Mouse (Mus musculus) neural tube, embryonic 11.5 days (tissue): Measurements from ENCODE around the gene Lyplal1. TPM values are rescaled to one million over a fixed set of nuclear protein-coding genes. Genes with fewer than 3 reads are reported as not detected.

Source experiments
- ATAC-seq: fragments of 200-750 bp; cut with Nextera tagmentation; 2 replicates; pipeline ENCODE4 v1.8.0; 2017; ENCODE audit warnings: moderate number of reproducible peaks, mild to moderate bottlenecking, moderate TSS enrichment, moderate library complexity; ENCODE audit not compliant: insufficient read depth, low FRiP score, low TSS enrichment
- DNase-seq: peaks from one replicate; pipeline ENCODE4 v3.0.0-alpha.2; 2015; ENCODE audit warnings: low spot score
- H3K27ac ChIP-seq: fragments of 300-500 bp; sonication (generic); 2 replicates; pipeline ENCODE4 v1.5.1; 2014; ENCODE audit warnings: low read depth, mild to moderate bottlenecking, low read length
- H3K27me3 ChIP-seq: fragments of 300-500 bp; sonication (generic); 2 replicates; pipeline ENCODE4 v1.6.1; 2014; ENCODE audit warnings: mild to moderate bottlenecking, low read length, mixed read lengths; ENCODE audit not compliant: control insufficient read depth, insufficient read depth
- H3K36me3 ChIP-seq: fragments of 300-500 bp; sonication (generic); 2 replicates; pipeline ENCODE4 v1.6.1; 2014; ENCODE audit warnings: mild to moderate bottlenecking, low read length, moderate library complexity, mixed read lengths; ENCODE audit not compliant: control insufficient read depth, insufficient read depth
- H3K4me1 ChIP-seq: fragments of 300-500 bp; sonication (generic); 2 replicates; pipeline ENCODE4 v1.6.1; 2014; ENCODE audit warnings: low read length, mixed read lengths; ENCODE audit not compliant: control insufficient read depth, insufficient read depth
- H3K4me2 ChIP-seq: fragments of 300-500 bp; sonication (generic); 2 replicates; pipeline ENCODE4 v1.6.1; 2014; ENCODE audit warnings: low read depth, mild to moderate bottlenecking, moderate library complexity
- H3K4me3 ChIP-seq: fragments of 300-500 bp; sonication (generic); 2 replicates; pipeline ENCODE4 v1.5.1; 2014; ENCODE audit warnings: low read depth, low read length
- H3K9ac ChIP-seq: fragments of 300-500 bp; sonication (generic); 2 replicates; pipeline ENCODE4 v1.6.1; 2014; ENCODE audit warnings: mild to moderate bottlenecking, low read length
- H3K9me3 ChIP-seq: fragments of 300-500 bp; sonication (generic); 2 replicates; pipeline ENCODE4 v1.6.1; 2016; ENCODE audit warnings: low read length; ENCODE audit not compliant: control insufficient read depth
- WGBS: fragments of 180-500 bp; shearing (Covaris S2); extraction: QIAGEN DNeasy Blood & Tissue Kit; methylation state at CpG from one replicate; pipeline ENCODE4 v1.1.7; 2014; 5-methylcytosine and 5-hydroxymethylcytosine counted together
- polyA plus RNA-seq: library from polyadenylated mRNA; unstranded; fragments of >200 nt; fragmentation: Nextera tagmentation; extraction: Ambion mirVana; gene quantifications from 2 replicates; pipeline ENCODE4 v1.2.1, GENCODE M21; 2014

The Lyplal1 gene
- 20.4 and 20.6 TPM in 2 replicates for polyA plus RNA-seq

GRCm38 (mm10) chr1:186116701-186117488 is at the start of gene Lyplal1:
Lyplal1 (minus strand) TSS chr1:186117310.
- peak; percentile 95 for ATAC-seq
- Histone ChIP-seq H3K27me3 (no peaks in the 10 kb centered on the region), H3K4me3 (peak within 1 kb of the TSS; percentile 70), H3K9ac (peak within 1 kb of the TSS; percentile 91), H3K27ac (0 out of 2 replicates have a peak within 1 kb of the TSS, but pooled peaks have one; percentile 23), H3K36me3 (no peaks in the 10 kb centered on the region), H3K4me2 (peak within 1 kb of the TSS; percentile 75), H3K9me3 (no peaks in the 10 kb centered on the region), H3K4me1 (no peaks in the 10 kb centered on the region)
- WGBS, result 7% methylated on average over 44 of the region's 44 CpGs
- DNase-seq, result peak; percentile 97

GRCm38 (mm10) chr1:186163616-186164015 is 46.5 kb upstream of the Lyplal1 start:
- Histone ChIP-seq H3K36me3 (no peaks in the 10 kb centered on the region), H3K4me1 (no peaks in the 10 kb centered on the region), H3K9ac (no peak overlapping the region), H3K27ac (no peak overlapping the region), H3K4me2 (no peak overlapping the region), H3K27me3 (no peaks in the 10 kb centered on the region), H3K9me3 (no peaks in the 10 kb centered on the region), H3K4me3 (no peak overlapping the region)
- WGBS, result 54% methylated on average over 2 of the region's 2 CpGs
- ATAC-seq, result no peak
- no peak for DNase-seq

- Histone ChIP-seq H3K36me3 (no peaks in the 10 kb centered on the region), H3K9ac (no peak overlapping the region), H3K4me1 (no peaks in the 10 kb centered on the region), H3K4me2 (no peak overlapping the region), H3K9me3 (no peaks in the 10 kb centered on the region), H3K27ac (no peak overlapping the region), H3K27me3 (no peaks in the 10 kb centered on the region), H3K4me3 (no peak overlapping the region)
- DNase-seq, result no peak
- ATAC-seq, result no peak
- 66% methylated on average over 12 of the region's 12 CpGs for WGBS
Observed at GRCm38 (mm10) chr1:186163206-186163605, 46.1 kb upstream of the Lyplal1 start.

DNA sequence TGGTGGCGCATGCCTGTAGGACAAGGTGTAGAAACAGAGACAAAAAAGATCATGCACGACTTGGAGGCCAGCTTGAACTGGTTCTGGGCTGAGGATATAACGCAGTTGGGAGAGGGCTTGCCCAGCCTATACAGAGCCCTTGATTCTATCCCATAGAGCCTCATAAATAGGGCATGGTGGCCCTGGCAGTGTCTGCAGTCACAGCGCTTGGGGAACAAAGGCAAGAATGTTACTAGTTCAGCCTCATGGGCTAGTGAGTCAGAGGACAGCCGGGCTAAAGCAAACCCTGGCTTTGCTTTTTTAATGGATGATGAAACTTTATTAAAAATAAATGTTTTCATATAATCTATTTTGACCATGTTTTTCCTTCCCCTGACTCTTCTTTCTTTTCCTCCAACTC is 33.3 kb upstream of the Lyplal1 start:
- no peak overlapping the region for H3K4me2 ChIP-seq
- no peak for DNase-seq
- WGBS, result 85% methylated on average over 5 of the region's 5 CpGs
- no peak; the same call in 1 of the 2 replicates for ATAC-seq
- H3K9me3 ChIP-seq, result no peaks in the 10 kb centered on the region
- H3K27me3 ChIP-seq, result no peaks in the 10 kb centered on the region
- no peak overlapping the region for H3K9ac ChIP-seq
- no peak overlapping the region for H3K4me3 ChIP-seq
- H3K36me3 ChIP-seq, result no peaks in the 10 kb centered on the region
- no peaks in the 10 kb centered on the region for H3K4me1 ChIP-seq
- no peak overlapping the region for H3K27ac ChIP-seq

GRCm38 (mm10) chr1:186145444-186145843 is 28.3 kb upstream of the Lyplal1 start:
- Histone ChIP-seq H3K36me3 (no peaks in the 10 kb centered on the region), H3K9me3 (no peaks in the 10 kb centered on the region), H3K27ac (no peak overlapping the region), H3K4me2 (no peak overlapping the region), H3K4me3 (no peak overlapping the region), H3K4me1 (no peaks in the 10 kb centered on the region), H3K27me3 (no peaks in the 10 kb centered on the region), H3K9ac (no peak overlapping the region)
- WGBS, result 65% methylated on average over 6 of the region's 6 CpGs
- ATAC-seq, result no peak
- DNase-seq, result no peak

DNA sequence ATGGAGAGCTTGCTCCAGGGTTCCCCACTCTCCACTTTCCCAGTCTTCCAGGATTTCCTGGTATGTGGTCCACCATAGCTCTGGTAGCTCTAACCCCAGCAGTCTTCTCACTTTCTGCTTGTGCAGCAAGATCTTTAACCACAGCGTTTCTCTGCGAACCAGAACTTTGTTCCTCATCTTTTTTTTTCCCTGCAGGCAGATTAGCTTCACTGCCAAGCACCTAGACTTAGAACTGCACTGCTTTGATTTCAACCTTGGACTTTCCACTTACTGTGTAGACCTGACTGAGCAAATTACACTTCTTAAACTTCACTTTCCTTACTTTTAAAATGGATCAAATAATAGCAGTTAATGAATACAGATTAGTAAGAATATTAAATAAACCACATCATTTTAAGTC is 23.1 kb upstream of the Lyplal1 start:
- no peak for DNase-seq
- Histone ChIP-seq H3K4me3 (no peak overlapping the region), H3K9me3 (no peaks in the 10 kb centered on the region), H3K27me3 (no peaks in the 10 kb centered on the region), H3K4me1 (no peaks in the 10 kb centered on the region), H3K27ac (no peak overlapping the region), H3K36me3 (no peaks in the 10 kb centered on the region), H3K4me2 (no peak overlapping the region), H3K9ac (no peak overlapping the region)
- no peak for ATAC-seq
- WGBS, result 87% methylated on average over 2 of the region's 2 CpGs

DNA sequence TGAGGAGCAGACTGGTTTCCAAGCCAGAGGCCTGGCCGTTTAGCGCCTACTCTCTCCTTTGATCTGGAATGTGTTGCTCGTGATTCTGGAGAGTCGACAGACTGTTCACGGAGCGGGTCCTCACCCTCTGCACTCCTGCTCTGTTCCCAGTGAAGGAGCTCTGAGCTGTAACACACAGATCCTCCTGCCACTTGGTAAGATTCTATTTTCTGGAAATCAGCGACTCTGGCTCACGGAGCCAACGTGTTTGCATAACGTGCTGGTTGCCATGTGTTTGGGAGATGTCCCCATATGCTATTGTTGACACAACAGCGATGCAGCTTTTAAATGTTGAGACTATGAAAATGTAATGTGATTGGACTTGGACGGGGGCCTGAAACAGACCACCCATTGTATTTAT is 20.8 kb upstream of the Lyplal1 start:
- Histone ChIP-seq H3K36me3 (no peaks in the 10 kb centered on the region), H3K27me3 (no peaks in the 10 kb centered on the region), H3K4me3 (no peak overlapping the region), H3K9me3 (no peaks in the 10 kb centered on the region), H3K9ac (no peak overlapping the region), H3K4me2 (no peak overlapping the region), H3K4me1 (no peaks in the 10 kb centered on the region), H3K27ac (no peak overlapping the region)
- WGBS, result 72% methylated on average over 12 of the region's 12 CpGs
- no peak for ATAC-seq
- no peak for DNase-seq

DNA sequence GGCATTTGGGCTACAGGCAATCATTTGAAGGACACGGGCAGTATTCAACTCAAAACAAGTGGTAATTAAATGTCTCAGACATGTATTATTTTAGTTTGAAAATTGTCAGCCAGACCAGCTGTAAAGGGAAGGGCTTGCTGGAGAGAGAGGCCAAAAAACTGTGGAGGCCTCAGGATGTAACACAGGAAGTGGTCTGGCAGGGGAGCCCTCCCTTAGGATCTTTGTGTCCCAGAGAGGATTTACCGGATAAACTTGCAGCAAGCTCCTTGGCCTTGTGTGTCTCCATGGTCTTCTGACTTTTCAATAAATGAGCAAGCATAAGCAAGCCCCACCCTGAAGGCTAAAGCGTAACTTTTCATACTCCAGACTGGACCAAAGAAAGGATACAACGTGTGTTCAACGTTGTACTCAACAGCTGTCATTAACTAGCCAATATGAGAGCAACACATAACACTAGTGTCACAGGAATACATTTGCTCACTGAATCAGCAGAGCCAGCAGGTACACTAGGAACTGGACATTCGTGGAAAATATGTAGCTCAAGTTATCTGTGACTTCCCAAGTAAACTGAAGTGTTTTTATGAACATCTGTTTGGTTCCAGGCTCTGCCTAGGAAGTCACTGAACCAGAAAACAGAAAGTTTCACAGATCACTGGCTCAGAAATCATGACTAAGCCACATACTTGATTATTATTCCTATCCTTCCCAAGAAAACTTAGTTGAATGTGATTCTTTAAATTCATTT is 19.7 kb upstream of the Lyplal1 start:
- ATAC-seq (no peak), DNase-seq (no peak)
- WGBS, result 81% methylated on average over 6 of the region's 6 CpGs
- Histone ChIP-seq H3K4me2 (no peak overlapping the region), H3K27ac (no peak overlapping the region), H3K36me3 (no peaks in the 10 kb centered on the region), H3K4me1 (no peaks in the 10 kb centered on the region), H3K27me3 (no peaks in the 10 kb centered on the region), H3K9me3 (no peaks in the 10 kb centered on the region), H3K4me3 (no peak overlapping the region), H3K9ac (no peak overlapping the region)

GRCm38 (mm10) chr1:186131465-186131864 is 14.4 kb upstream of the Lyplal1 start:
- 88% methylated on average over 3 of the region's 3 CpGs for WGBS
- Histone ChIP-seq H3K4me2 (no peak overlapping the region), H3K27ac (no peak overlapping the region), H3K9me3 (no peaks in the 10 kb centered on the region), H3K36me3 (no peaks in the 10 kb centered on the region), H3K9ac (no peak overlapping the region), H3K27me3 (no peaks in the 10 kb centered on the region), H3K4me1 (no peaks in the 10 kb centered on the region), H3K4me3 (no peak overlapping the region)
- ATAC-seq, result no peak
- no peak for DNase-seq
